Mouse (Mus musculus) retina, postnatal 1 day (tissue): ENCODE results near the gene Hoxb4.

Experiments
- DNase-seq: peaks from one replicate; pipeline ENCODE4 v3.0.0-alpha.2; 2012

The Hoxb4 gene

DNA sequence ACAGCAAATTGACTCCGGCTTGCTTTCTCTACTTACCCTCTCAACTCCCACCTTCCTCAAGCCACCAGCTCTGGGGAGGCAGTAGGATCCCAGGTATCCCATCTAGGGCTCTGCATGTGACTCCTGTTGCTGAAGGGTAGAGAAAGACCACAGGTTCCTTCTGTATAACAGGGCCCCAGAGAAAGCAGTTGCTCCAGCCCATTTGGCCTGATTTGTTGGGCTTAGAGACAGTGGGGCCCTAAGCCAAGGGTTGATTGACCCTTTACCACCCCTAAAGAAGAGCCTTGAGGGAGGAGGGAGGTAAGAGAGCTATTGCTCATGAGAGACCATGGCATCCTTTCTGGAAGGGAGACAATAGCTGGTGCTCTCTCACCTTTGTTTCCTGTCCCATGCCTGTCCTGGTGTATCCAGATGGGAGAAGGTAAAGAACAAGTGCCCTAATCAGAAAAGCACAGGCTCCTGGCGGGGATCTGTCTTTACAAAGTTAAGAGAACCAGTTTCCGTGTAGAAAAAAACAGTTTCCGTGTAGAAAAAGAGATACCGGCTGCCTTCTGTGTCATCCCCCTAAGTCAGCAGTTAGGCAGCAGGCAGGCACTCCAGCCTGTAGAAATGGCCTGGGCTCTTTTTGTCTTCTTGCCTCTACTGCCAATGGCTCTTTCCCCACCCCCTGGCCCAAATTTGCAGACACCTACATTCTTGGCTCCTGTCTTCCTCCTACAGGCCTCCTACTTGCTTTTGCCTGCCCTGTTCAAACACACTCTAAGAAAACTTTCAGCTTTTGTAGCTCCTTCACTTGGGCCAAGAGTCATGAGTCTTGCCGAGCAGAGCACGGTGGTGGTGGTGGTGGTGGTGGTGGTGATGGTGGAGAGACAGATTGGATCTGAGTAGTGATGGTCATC is 21.1 kb downstream of the Hoxb4 start:
- no peak for DNase-seq

DNA sequence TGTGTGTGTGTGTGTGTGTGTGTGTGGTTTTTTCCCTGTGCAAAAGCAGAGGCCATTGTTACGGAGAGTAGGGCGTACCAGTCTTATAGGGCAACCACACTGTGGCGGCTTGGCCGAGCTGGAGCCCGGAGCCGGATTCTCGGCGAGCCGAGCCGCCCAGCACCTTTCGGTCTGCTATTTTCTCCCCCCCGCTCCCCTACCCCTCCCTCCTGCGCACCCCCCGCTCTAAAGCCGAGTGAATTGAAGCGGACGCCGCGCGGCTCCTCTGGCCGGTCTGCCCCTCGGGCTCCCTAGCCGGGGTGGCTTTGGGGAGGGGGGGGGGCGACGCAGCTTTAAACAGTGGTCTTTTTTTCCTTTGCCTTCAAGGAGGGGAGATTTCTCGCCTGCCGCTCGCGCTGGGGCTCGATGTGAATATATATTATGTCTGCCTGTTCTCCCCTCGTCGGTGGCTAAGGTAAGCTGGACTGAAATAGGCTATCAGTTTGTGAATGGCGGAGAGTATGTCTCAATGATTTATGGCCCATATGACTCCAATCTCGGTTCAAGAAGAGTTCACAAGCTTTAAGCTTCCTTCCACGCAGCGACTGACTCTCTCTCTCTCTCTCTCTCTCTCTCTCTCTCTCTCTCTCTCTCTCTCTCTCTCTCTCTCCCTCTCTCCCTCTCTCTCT is 22.8 kb downstream of the Hoxb4 start:
- no peak for DNase-seq

DNA sequence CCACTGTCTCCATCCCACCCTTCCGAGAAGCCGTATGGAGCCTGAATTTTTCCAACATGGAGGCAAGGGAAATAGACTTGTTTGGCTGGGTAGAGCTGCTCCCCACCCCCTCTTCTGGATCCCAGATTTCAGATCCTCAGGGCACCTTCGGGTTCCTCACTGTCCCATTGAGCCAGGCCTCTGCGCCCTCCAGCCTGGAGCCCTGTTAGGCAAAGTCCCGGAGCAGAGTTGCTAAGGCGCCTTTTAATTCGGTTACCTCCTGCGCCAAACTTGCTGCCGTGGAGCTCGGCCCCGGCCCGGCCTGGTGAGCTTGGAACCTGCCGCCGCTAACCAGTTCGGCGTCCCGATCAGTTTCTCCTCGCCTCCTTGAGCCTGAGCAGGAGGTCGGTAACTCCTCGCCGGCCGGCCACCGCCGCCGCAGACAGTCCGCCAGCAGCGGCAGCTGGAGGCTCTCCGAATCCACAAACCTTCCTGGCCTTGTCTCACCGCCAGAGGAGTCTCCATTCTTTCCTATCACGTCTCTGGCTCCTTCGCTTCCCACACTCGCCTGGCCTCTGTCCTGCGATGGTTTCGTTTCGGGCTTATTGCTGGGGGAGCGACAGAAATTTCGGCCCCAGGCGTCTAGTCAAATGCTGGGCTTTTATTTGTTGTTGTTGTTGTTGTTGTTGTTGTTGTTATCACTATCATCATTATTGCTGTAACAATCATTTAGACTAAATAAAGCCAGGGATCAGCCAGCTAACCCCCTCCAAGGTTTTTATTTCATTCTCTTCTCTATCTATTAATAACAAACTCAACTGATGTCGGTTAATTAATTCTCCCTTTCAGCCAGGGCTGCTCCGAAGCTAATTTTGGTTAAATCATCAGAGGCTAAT is 23.9 kb downstream of the Hoxb4 start:
- DNase-seq, result no peak

DNA sequence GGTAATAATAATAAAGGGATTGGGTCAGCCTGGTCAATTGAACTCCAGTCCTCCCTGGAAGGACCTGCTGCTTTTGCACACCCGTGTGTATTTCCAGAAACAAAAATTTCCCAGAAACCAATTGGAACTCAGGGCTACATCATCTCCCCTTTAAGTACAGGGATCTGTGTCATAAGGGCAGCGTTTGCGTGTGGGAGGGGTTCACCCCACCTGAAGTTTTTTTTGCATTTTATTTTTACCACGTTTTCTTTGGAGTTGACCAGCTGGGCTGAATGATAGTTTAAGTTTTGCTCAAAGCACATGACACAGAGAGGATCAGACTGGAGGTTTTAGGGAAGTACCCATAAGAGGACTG is 24.5 kb downstream of the Hoxb4 start:
- DNase-seq, result no peak

DNA sequence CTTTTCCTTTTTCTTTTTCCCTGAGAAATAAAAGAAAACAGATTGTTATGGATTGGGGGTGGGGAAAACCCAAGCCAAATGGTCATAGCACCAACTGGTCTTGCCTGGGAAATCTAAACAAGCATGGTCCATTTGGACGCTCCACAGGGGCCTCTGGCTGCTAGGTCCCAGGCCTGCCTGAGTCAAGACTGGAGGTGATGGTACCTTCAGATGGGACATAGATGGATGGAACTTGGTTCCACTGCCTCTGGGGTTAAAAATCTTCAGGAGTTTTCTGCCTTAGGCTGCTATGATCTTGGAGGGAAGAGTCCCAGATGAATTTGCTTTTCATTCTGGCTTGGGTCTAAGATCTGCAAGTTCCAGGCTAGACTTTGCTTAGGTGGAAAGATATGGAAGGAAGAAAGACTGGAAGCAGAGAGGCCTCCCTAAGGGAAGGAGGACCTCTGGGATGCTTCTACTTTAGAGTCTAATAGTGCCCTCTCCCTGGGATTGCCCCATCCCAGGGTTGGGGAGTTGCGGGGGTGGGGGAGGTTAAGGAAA is 25.2 kb downstream of the Hoxb4 start:
- no peak for DNase-seq

DNA sequence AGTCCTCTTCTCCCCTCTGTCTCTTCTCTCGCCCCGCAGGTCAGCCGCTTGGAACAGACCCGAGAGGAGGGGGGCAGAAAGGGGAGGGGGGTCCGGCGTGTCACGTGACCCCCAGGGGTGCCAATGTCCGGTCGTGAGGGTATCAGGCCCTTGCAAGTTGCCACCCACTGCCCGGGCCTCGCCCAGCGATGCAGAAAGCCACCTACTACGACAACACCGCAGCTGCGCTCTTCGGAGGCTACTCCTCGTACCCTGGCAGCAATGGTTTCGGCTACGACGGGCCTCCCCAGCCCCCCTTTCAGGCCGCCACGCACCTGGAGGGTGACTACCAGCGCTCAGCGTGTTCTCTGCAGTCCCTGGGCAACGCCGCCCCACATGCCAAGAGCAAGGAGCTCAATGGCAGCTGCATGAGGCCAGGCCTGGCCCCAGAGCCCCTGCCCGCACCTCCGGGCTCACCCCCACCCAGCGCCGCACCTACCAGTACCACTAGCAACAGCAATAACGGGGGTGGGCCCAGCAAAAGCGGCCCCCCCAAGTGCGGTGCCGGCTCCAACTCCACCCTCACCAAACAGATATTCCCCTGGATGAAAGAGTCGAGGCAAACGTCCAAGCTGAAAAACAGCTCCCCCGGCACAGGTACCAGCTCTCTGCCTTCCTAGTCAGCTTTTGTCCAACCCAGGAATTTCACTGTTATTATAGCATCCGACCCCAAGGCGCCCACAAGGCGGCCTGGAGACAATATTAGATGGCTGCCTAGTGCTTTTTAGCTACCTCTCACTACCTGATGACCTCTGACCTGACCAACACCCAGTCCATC is 26.2 kb downstream of the Hoxb4 start:
- DNase-seq, result no peak

DNA sequence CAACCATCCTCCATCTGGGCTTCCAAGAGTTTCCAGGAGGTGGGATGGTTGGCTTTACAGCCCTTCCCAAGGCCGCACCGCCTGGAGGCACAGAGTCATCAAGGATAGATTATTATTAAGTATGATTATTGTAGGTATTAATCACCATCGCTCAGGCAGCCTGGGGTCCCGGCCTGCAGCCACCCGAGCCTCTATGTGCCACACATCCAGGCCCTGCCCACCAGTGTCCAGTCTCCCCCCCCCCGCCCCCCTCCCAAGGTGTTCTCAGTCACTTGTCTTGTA is 26.8 kb downstream of the Hoxb4 start:
- DNase-seq, result no peak

DNA sequence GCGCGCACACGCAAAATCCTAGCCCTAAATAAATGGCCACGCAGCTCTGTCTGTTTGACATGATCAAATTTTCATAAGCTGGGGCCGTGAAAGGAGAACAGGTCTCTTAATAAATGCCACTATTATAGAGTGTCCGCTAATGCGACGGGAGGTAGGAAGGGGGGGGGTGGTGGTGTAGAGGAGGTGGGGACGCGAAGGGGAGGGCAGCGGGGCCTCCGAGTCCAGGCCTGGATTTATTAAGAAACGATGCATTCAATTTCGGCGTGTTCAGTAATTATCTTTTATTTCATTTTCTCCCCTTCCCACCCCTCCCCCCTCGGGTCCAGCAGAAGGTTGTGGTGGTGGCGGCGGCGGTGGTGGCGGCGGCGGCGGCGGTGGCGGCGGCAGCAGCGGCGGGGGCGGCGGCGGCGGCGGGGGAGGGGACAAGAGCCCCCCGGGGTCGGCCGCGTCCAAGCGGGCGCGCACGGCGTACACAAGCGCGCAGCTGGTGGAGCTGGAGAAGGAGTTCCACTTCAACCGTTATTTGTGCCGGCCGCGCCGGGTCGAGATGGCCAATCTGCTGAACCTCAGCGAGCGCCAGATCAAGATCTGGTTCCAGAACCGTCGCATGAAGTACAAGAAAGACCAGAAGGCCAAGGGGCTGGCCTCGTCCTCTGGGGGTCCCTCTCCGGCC is 27.3 kb downstream of the Hoxb4 start:
- no peak for DNase-seq

DNA sequence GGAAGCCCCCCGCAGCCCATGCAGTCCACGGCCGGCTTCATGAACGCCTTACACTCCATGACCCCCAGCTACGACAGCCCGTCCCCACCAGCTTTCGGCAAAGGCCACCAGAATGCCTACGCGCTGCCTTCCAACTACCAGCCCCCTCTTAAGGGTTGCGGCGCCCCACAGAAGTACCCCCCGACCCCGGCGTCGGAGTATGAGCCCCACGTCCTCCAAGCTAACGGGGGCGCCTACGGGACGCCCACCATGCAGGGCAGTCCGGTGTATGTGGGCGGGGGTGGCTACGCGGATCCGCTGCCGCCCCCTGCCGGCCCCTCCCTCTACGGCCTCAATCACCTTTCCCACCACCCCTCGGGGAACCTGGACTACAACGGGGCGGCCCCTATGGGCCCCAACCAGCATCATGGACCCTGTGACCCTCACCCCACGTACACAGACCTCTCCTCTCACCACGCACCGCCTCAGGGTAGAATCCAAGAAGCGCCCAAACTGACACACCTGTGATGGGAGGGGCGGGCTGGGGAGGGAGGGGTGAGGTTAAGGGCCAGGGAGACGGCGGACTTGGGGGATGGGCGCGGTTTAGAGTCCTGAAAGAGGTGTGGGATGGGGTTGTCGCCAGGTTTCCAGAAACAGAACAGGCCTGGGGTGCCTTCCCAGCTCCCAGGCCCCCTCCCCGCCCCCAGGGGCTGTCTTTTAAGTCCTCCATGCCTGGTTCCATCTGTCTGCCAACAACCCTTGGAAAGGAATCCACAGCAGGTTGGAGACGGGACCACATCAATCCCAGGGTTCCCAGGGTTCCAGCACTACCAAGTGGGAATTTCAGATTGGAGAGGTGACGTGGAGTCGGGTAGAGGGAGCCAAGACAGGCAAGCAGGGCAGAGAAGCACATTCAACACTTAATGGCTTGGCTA is 28.1 kb downstream of the Hoxb4 start:
- DNase-seq, result no peak

DNA sequence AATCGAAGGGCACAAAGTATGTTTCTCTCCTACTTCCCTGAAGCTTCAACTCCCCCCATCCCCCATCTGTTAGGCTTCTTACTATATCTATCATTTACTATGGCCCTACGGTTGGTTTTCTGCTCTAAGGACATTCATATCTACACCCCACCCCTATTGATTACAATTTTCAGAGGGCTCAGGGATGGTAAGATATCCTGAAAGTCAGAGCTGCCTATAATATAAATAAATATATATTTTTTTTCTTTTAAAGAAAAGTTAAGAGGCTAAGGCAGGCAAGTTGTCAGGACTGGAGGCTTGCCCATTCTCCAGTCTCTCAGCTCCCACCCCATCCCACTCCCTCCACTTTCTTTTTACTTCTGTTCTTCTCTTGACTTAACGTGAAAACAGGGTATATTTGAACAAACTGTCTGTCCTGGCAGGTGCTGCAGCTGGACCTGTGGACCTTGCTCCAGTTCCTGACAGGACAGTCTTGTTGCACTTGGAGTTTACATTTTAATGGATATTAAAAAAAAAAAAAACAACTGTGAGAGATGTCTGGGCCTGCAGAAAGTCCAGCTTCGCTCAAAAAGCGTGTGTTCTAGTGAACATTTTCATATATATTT is 29.0 kb downstream of the Hoxb4 start:
- DNase-seq, result no peak

DNA sequence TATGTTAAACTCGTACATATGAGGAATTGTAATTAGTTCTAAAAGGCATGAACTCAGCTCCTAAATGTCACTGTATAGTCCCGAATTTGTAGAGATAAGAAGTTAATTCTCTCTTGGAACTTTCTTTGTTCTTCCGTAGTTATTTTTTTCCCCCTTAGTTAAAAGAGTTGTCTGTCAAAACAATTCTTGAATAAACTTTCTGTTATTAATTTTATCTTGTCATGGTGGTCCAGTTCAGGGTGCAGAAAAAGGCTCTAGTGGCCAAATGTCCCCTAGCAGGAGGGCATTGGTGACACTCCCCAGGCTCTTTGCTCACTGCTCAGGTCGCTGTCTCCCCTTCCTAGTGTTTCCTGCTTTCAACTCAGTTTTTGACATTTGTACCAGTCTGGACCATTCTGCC is 29.6 kb downstream of the Hoxb4 start:
- DNase-seq, result no peak

DNA sequence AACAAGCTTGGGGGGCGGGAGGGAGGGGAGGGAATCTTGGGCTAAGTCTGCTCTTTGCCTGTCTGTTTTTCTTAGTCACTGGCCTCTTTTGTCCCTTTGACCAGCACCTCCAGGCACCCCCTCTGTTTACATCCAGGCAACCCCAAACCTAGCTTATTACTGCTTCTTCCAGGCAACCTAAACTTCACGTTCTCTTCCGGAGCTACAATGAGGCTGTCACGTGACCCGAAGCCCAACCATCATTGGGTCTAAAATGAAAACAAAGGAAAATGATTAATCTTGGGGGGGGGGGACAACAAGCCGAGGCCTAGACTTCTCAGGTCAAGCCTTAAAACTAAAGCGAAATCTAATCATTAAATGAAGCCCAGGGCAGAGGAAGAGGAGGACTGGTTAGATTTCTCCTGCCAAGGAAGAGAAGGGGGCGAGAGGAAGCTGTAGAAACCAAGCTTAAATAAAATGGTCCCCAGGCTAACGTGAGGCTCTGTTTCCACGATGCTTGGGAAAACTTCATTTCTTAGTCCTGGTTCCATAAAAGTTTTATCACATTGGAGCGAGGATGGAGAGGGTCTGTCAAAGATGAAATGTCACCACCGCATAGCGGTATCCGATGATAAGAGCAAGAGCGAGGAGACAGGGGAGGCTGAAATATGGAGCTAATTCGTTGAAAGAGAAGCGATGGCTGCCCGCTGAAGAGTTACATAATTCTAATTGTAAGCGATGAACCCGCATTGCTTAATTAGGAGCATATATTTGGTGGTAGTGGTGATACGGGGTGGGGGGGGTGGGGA is 30.3 kb downstream of the Hoxb4 start:
- no peak for DNase-seq

DNA sequence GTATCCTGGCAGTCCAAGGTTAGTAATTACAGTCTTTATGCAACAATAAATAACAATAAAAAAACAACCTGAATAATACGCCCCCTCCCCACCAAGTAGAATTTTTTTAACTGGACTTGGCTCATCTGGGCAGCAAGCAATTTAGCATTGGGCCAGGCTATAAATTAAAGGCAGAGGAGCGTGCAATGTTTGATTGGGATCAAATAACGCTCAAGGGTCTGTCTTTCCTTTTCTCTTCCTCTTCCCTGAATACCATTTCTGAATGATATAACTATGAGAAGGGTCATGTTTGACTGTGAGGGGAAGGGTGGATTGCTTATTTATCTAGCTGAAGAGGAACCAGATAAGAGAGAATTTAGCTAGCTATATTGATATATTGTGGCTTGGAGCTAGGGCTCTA is 30.9 kb downstream of the Hoxb4 start:
- no peak for DNase-seq

DNA sequence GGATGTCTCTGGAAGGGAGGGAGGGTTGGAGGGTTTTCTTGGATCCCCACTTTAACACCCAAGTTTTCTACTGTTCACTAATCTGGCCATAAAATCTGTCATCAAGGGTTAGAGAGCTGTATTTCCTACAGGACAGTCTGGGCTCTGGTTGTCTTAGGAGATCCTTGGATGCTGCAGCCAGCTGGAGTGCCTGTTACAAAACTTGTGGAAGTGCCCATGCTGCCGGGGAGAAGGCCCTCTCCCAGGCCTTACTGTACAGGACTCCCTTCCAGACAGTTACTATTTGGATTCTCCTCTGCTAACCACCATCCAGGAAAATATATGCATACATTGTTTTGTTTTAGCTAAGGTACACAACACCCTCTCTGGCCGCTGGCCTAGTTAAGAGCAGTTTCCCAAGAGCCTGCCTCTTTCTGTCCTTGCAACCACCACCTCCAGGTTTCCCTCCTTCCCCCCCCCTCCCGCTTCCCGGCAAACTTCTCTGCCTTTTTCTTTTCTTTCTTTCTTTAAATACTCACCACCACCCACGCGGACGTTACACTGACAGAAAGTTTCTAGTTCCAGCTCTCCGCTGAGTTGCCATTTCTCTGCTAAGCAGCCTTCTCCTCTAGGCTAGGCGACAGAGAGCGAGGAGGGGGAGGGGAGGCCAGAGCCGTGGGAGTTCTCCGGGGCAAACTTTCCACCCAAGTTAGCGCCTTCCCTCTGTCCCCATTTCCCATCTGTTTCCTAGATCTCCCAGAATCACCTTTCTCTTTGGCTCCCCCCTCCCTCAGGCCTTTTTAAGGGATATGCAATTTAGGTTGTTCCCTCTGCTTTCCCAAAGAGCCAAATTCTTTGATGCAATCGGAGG is 31.6 kb downstream of the Hoxb4 start:
- DNase-seq, result no peak

DNA sequence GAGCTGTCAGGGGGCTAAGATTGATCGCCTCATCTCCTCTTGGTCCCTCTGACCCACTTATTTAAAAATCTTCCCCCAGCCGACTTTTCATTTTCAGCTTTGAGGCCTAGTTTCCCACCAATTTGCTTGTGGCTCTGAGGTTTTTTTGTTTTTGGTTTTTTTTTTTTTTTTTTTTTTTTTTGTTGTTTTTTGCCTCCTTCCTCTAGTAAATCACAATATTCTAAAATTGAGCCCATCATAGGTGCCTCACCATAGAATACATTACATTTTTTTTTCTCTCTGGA is 32.2 kb downstream of the Hoxb4 start, which contains the start of gene Hoxb2:
Gene Hoxb2, plus strand, starts transcription at position 185 of the 284 bp plus-strand sequence.
- no peak for DNase-seq

DNA sequence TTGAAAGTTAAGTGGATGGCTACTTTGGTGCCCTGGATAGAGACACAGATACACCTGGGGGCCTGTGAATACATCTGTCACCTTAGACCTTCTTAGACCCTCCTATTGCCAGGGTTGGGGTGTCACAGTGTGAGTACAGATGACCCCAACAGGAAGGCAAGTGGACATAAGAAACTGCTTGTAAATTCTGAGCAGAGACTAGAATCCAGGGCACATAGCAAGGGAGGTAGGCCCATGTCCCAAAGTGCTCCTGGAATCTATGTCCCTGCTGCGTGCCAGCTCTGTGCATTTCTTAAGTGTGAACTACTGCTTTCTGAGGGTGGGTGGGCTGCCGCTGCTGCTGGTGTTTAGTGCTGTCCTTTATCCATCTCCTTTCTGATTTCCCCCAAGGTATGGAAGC is 32.7 kb downstream of the Hoxb4 start:
- DNase-seq, result no peak

DNA sequence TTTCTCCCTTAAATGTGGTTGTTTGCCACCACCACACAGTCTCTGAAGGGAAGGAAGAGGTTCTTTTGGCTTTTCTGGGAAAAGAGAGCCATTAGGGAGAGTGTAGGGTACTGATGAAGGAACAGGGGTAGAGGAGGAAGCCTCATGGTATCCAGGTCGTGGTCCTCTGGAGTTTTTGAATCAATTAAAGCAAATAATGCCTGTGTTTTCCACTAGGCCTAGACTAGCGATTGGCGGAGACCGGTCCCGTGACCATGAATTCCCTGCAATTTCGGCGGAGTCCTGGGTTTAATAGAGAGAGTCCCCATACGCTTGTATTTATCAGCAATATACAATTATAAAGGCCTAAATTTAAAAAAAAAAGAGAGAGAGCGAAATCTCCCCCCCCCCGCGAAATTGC is 33.2 kb downstream of the Hoxb4 start:
- no peak for DNase-seq

DNA sequence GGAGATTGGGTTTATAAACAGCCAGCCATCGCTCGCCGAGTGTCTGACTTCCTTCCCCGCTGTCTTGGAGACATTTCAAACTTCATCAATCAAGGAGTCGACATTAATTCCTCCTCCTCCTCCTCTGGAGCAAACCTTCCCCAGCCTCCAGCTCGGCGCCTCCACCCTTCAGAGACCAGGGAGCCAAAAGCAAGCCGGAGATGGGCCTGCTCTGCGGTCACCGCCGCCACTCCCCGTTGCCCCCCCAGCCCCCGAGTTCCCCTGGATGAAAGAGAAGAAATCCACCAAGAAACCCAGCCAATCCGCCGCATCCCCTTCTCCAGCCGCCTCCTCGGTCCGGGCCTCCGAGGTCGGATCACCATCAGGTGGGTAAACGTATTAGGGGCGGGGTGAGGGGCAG is 33.8 kb downstream of the Hoxb4 start:
- DNase-seq, result no peak
